Mouse (Mus musculus): ENCODE measurements around the gene Wdr48. TPM values are rescaled to one million over a fixed set of nuclear protein-coding genes. Genes with fewer than 3 reads are reported as not detected.

Gene Wdr48
- polyA plus RNA-seq, 1 experiment from 2014 or later = 42.3 TPM

GRCm38 (mm10) chr9:119893881-119894280 is 797 bp upstream of the Wdr48 start:
- 86% methylated on average over 5 of the region's 5 CpGs for WGBS
- H3K4me2 ChIP-seq = peak overlapping the region; percentile 50; the same call in 1 of the 2 replicates
- no peak for ATAC-seq (ENCODE audit: insufficient read depth, low FRiP score, low read depth)
- no peaks in the 10 kb centered on the region for H3K9me3 ChIP-seq
- H3K9ac ChIP-seq = no peak overlapping the region
- no peak overlapping the region for H3K27ac ChIP-seq
- H3K4me1 ChIP-seq = peaks cover 12% of the 10 kb centered on the region
- no peaks in the 10 kb centered on the region for H3K36me3 ChIP-seq
- H3K4me3 ChIP-seq (replicated peaks) = no peak overlapping the region
- H3K27me3 ChIP-seq (replicated peaks) = no peaks in the 10 kb centered on the region

GRCm38 (mm10) chr9:119895040-119895721 is 503 bp downstream of the Wdr48 start:
- Histone ChIP-seq H3K4me3 (replicated peaks) (peak overlapping the region; percentile 90), H3K27me3 (replicated peaks) (no peaks in the 10 kb centered on the region), H3K9ac (peak overlapping the region; percentile 77), H3K4me1 (peaks cover 12% of the 10 kb centered on the region), H3K27ac (peak overlapping the region; percentile 61), H3K36me3 (no peaks in the 10 kb centered on the region), H3K9me3 (no peaks in the 10 kb centered on the region), H3K4me2 (peak overlapping the region; percentile 89)
- WGBS = under 1% methylated on average over 51 of the region's 71 CpGs
- ATAC-seq (ENCODE audit: insufficient read depth, low FRiP score, low read depth) = peak; percentile 75

GRCm38 (mm10) chr9:119899446-119899845 is 4.8 kb downstream of the Wdr48 start:
- Histone ChIP-seq H3K27ac (no peak overlapping the region), H3K4me1 (peaks cover 12% of the 10 kb centered on the region), H3K36me3 (no peaks in the 10 kb centered on the region; the same call in 1 of the 2 replicates), H3K27me3 (replicated peaks) (no peaks in the 10 kb centered on the region), H3K9me3 (no peaks in the 10 kb centered on the region), H3K4me2 (no peak overlapping the region), H3K9ac (no peak overlapping the region), H3K4me3 (replicated peaks) (no peak overlapping the region)
- ATAC-seq (ENCODE audit: insufficient read depth, low FRiP score, low read depth) = no peak
- 76% methylated on average over 2 of the region's 2 CpGs for WGBS

GRCm38 (mm10) chr9:119902410-119903151 is 7.9 kb downstream of the Wdr48 start:
- peaks cover 25% of the 10 kb centered on the region for H3K36me3 ChIP-seq
- WGBS = 82% methylated on average over 12 of the region's 12 CpGs
- no peaks in the 10 kb centered on the region for H3K4me1 ChIP-seq

GRCm38 (mm10) chr9:119908708-119909107 is 14.0 kb downstream of the Wdr48 start:
- Histone ChIP-seq H3K27me3 (replicated peaks) (no peaks in the 10 kb centered on the region), H3K36me3 (peaks cover 76% of the 10 kb centered on the region), H3K4me1 (no peaks in the 10 kb centered on the region), H3K9me3 (no peaks in the 10 kb centered on the region), H3K27ac (no peak overlapping the region), H3K4me3 (replicated peaks) (no peak overlapping the region), H3K9ac (no peak overlapping the region), H3K4me2 (no peak overlapping the region)
- ATAC-seq (ENCODE audit: insufficient read depth, low FRiP score, low read depth) = no peak
- 99% methylated on average over 3 of the region's 3 CpGs for WGBS

More at GRCm38 (mm10) chr9:119902410-119903151, 7.9 kb downstream of the Wdr48 start:
- H3K9me3 ChIP-seq = no peaks in the 10 kb centered on the region
- H3K27me3 ChIP-seq (replicated peaks) = no peaks in the 10 kb centered on the region
- H3K27ac ChIP-seq = no peak overlapping the region
- H3K4me2 ChIP-seq = no peak overlapping the region
- no peak overlapping the region for H3K4me3 ChIP-seq (replicated peaks)
- no peak for ATAC-seq (ENCODE audit: insufficient read depth, low FRiP score, low read depth)
- no peak overlapping the region for H3K9ac ChIP-seq

GRCm38 (mm10) chr9:119909931-119910330 is 15.3 kb downstream of the Wdr48 start:
- Histone ChIP-seq H3K27me3 (replicated peaks) (no peaks in the 10 kb centered on the region), H3K9me3 (no peaks in the 10 kb centered on the region), H3K4me1 (no peaks in the 10 kb centered on the region), H3K36me3 (peaks cover 80% of the 10 kb centered on the region), H3K27ac (no peak overlapping the region), H3K4me3 (replicated peaks) (no peak overlapping the region), H3K9ac (no peak overlapping the region), H3K4me2 (no peak overlapping the region)
- 86% methylated on average over 3 of the region's 3 CpGs for WGBS
- ATAC-seq (ENCODE audit: insufficient read depth, low FRiP score, low read depth) = no peak

GRCm38 (mm10) chr9:119913087-119913838 is 18.6 kb downstream of the Wdr48 start:
- Histone ChIP-seq H3K9me3 (no peaks in the 10 kb centered on the region), H3K4me3 (replicated peaks) (no peak overlapping the region), H3K27ac (no peak overlapping the region), H3K4me1 (no peaks in the 10 kb centered on the region), H3K27me3 (replicated peaks) (no peaks in the 10 kb centered on the region), H3K9ac (no peak overlapping the region), H3K4me2 (no peak overlapping the region), H3K36me3 (peaks cover 70% of the 10 kb centered on the region)
- ATAC-seq (ENCODE audit: insufficient read depth, low FRiP score, low read depth) = no peak
- 77% methylated on average over 13 of the region's 13 CpGs for WGBS

- H3K27ac ChIP-seq = no peak overlapping the region
- H3K9me3 ChIP-seq = no peaks in the 10 kb centered on the region
- no peaks in the 10 kb centered on the region for H3K4me1 ChIP-seq
- no peaks in the 10 kb centered on the region for H3K27me3 ChIP-seq (replicated peaks)
- no peak overlapping the region for H3K4me2 ChIP-seq
- 88% methylated on average over 1 of the region's 1 CpGs for WGBS
- H3K36me3 ChIP-seq = peaks cover 53% of the 10 kb centered on the region
- no peak overlapping the region for H3K4me3 ChIP-seq (replicated peaks)
- no peak overlapping the region for H3K9ac ChIP-seq
- ATAC-seq (ENCODE audit: insufficient read depth, low FRiP score, low read depth) = no peak
Observed at GRCm38 (mm10) chr9:119919858-119920257, 25.2 kb downstream of the Wdr48 start.

- Histone ChIP-seq H3K27ac (no peak overlapping the region), H3K4me3 (replicated peaks) (no peak overlapping the region), H3K27me3 (replicated peaks) (no peaks in the 10 kb centered on the region), H3K9me3 (no peaks in the 10 kb centered on the region), H3K4me2 (no peak overlapping the region), H3K36me3 (peaks cover 50% of the 10 kb centered on the region), H3K9ac (no peak overlapping the region), H3K4me1 (0 out of 2 replicates have a peak, but pooled peaks cover 8% of the 10 kb centered on the region)
- WGBS = 83% methylated on average over 4 of the region's 4 CpGs
- ATAC-seq (ENCODE audit: insufficient read depth, low FRiP score, low read depth) = no peak
Observed at GRCm38 (mm10) chr9:119923462-119923861, 28.8 kb downstream of the Wdr48 start.

GRCm38 (mm10) chr9:119925120-119925657 is 30.5 kb downstream of the Wdr48 start:
- peak overlapping the region; percentile 35; the same call in 1 of the 2 replicates for H3K27ac ChIP-seq
- H3K4me2 ChIP-seq = no peak overlapping the region
- no peaks in the 10 kb centered on the region for H3K9me3 ChIP-seq
- 0 out of 2 replicates have a peak, but pooled peaks cover 8% of the 10 kb centered on the region for H3K4me1 ChIP-seq
- H3K4me3 ChIP-seq (replicated peaks) = no peak overlapping the region
- ATAC-seq (ENCODE audit: insufficient read depth, low FRiP score, low read depth) = no peak
- H3K36me3 ChIP-seq = peaks cover 43% of the 10 kb centered on the region
- no peak overlapping the region for H3K9ac ChIP-seq
- WGBS = 77% methylated on average over 16 of the region's 16 CpGs
- no peaks in the 10 kb centered on the region for H3K27me3 ChIP-seq (replicated peaks)

GRCm38 (mm10) chr9:119925729-119926128 is 31.1 kb downstream of the Wdr48 start:
- 0 out of 2 replicates have a peak, but pooled peaks cover 8% of the 10 kb centered on the region for H3K4me1 ChIP-seq
- no peak for ATAC-seq (ENCODE audit: insufficient read depth, low FRiP score, low read depth)
- H3K27ac ChIP-seq = peak overlapping the region; percentile 74
- WGBS = 54% methylated on average over 8 of the region's 8 CpGs
- H3K9me3 ChIP-seq = no peaks in the 10 kb centered on the region
- peaks cover 42% of the 10 kb centered on the region for H3K36me3 ChIP-seq
- H3K4me3 ChIP-seq (replicated peaks) = no peak overlapping the region
- H3K4me2 ChIP-seq = no peak overlapping the region
- no peaks in the 10 kb centered on the region for H3K27me3 ChIP-seq (replicated peaks)
- no peak overlapping the region for H3K9ac ChIP-seq
